Mouse (Mus musculus) C2C12 (cell line): Measurements from ENCODE around the gene Rpl34. TPM values are rescaled to one million over a fixed set of nuclear protein-coding genes. Genes with fewer than 3 reads are reported as not detected.

Experiments used
- H3K27me3 ChIP-seq: one replicate; pipeline ENCODE4 v1.6.1; 2011; ENCODE audit not compliant: control insufficient read depth, insufficient read depth, insufficient read length
- H3K36me3 ChIP-seq: one replicate; pipeline ENCODE4 v1.6.1; 2011; ENCODE audit not compliant: control insufficient read depth, insufficient read depth
- H3K4me3 ChIP-seq: one replicate; pipeline ENCODE4 v1.5.1; 2011; ENCODE audit warnings: mild to moderate bottlenecking, control low read depth; ENCODE audit not compliant: poor library complexity, insufficient read depth, severe bottlenecking
- H3K79me2 ChIP-seq: one replicate; pipeline ENCODE4 v1.6.1; 2011; ENCODE audit not compliant: control insufficient read depth, insufficient read depth
- H3K79me3 ChIP-seq: one replicate; pipeline ENCODE4 v1.6.1; 2011; ENCODE audit warnings: low read depth, control low read depth
- H3ac ChIP-seq: one replicate; pipeline ENCODE3; 2011; ENCODE audit warnings: low read depth; ENCODE audit not compliant: control insufficient read depth, insufficient read length
- CEBPB ChIP-seq: IDR thresholded peaks from one replicate; pipeline ENCODE4 v1.6.1; 2011; ENCODE audit warnings: low read depth, mild to moderate bottlenecking, control low read depth, moderate library complexity
- CTCF ChIP-seq: IDR thresholded peaks from one replicate; pipeline ENCODE4 v1.5.1; 2011; ENCODE audit not compliant: control insufficient read depth, insufficient read depth, insufficient read length
- FOSL1 ChIP-seq: IDR thresholded peaks from one replicate; pipeline ENCODE4 v1.8.0; 2011; ENCODE audit warnings: mild to moderate bottlenecking, low read length; ENCODE audit not compliant: poor library complexity, insufficient read depth, severe bottlenecking
- MAX ChIP-seq: IDR thresholded peaks from one replicate; pipeline ENCODE4 v1.6.1; 2011; ENCODE audit warnings: mild to moderate bottlenecking, control low read depth
- MYOD1 ChIP-seq: IDR thresholded peaks from one replicate; pipeline ENCODE4 v1.6.1; 2011; ENCODE audit warnings: low read depth; ENCODE audit not compliant: control insufficient read depth, insufficient read length
- MYOG ChIP-seq: IDR thresholded peaks from one replicate; pipeline ENCODE4 v1.6.1; 2011; ENCODE audit not compliant: control insufficient read depth, insufficient read length; ENCODE audit errors: extremely low read depth
- USF1 ChIP-seq: IDR thresholded peaks from one replicate; pipeline ENCODE4 v1.6.1; 2011; ENCODE audit warnings: low read depth, mild to moderate bottlenecking, control low read depth, moderate library complexity
- polyA plus RNA-seq: library from polyadenylated mRNA; unstranded; fragments of >200 nt; fragmentation: generic; extraction: Trizol; gene quantifications from one replicate; pipeline ENCODE4 v1.2.1, GENCODE M21; 2012; ENCODE audit warnings: missing spikeins

The Rpl34 gene
- polyA plus RNA-seq, 1 experiment, result 2,364 TPM

- Histone ChIP-seq H3ac (no peak overlapping the region), H3K27me3 (no peaks in the 10 kb centered on the region), H3K36me3 (peaks cover 44% of the 10 kb centered on the region), H3K79me2 (peaks cover 34% of the 10 kb centered on the region), H3K4me3 (no peak overlapping the region), H3K79me3 (peaks cover 25% of the 10 kb centered on the region)
- TF ChIP-seq MAX (no peak), CTCF (no peak), MYOD1 (no peak), USF1 (no peak), CEBPB (no peak), MYOG (no peak), FOSL1 (no peak)
These were observed 3.2 kb downstream of the Rpl34 start for GRCm38 (mm10) chr3:130727036-130727435.

GRCm38 (mm10) chr3:130725718-130726117 is 4.5 kb downstream of the Rpl34 start:
- no peak overlapping the region for H3K4me3 ChIP-seq

GRCm38 (mm10) chr3:130722733-130723478 is 7.3 kb downstream of the Rpl34 start:
- Histone ChIP-seq H3ac (no peak overlapping the region), H3K79me3 (peaks cover 4% of the 10 kb centered on the region), H3K27me3 (no peaks in the 10 kb centered on the region), H3K79me2 (peaks cover 11% of the 10 kb centered on the region), H3K4me3 (no peak overlapping the region), H3K36me3 (peaks cover 30% of the 10 kb centered on the region)
- TF ChIP-seq MAX, result no peak
- no peak for TF ChIP-seq MYOD1

More at GRCm38 (mm10) chr3:130725718-130726117, 4.5 kb downstream of the Rpl34 start:
- Histone ChIP-seq H3K79me2 (peaks cover 34% of the 10 kb centered on the region), H3K27me3 (no peaks in the 10 kb centered on the region), H3ac (no peak overlapping the region), H3K36me3 (peaks cover 44% of the 10 kb centered on the region), H3K79me3 (peaks cover 25% of the 10 kb centered on the region)
- TF ChIP-seq MYOG, result no peak
- no peak for TF ChIP-seq MYOD1
- TF ChIP-seq CEBPB, result no peak
- no peak for TF ChIP-seq FOSL1
- TF ChIP-seq MAX, result no peak
- no peak for TF ChIP-seq USF1
- no peak for TF ChIP-seq CTCF

- Histone ChIP-seq H3ac (no peak overlapping the region), H3K27me3 (no peaks in the 10 kb centered on the region), H3K79me3 (no peaks in the 10 kb centered on the region), H3K4me3 (no peak overlapping the region), H3K79me2 (no peaks in the 10 kb centered on the region), H3K36me3 (peaks cover 3% of the 10 kb centered on the region)
- TF ChIP-seq USF1 (no peak), CEBPB (no peak), FOSL1 (no peak), MYOG (no peak), MYOD1 (no peak), MAX (no peak), CTCF (no peak)
These were observed 10.0 kb downstream of the Rpl34 start for GRCm38 (mm10) chr3:130720225-130720624.

GRCm38 (mm10) chr3:130718871-130719270 is 11.3 kb downstream of the Rpl34 start:
- TF ChIP-seq CEBPB, result no peak
- no peak for TF ChIP-seq MAX
- no peak for TF ChIP-seq CTCF
- no peak for TF ChIP-seq FOSL1
- Histone ChIP-seq H3ac (no peak overlapping the region), H3K4me3 (no peak overlapping the region)

GRCm38 (mm10) chr3:130716555-130716954 is 13.6 kb downstream of the Rpl34 start:
- Histone ChIP-seq H3K27me3 (no peaks in the 10 kb centered on the region), H3K79me3 (no peaks in the 10 kb centered on the region), H3K79me2 (no peaks in the 10 kb centered on the region), H3K4me3 (no peak overlapping the region), H3ac (no peak overlapping the region), H3K36me3 (no peaks in the 10 kb centered on the region)
- TF ChIP-seq CTCF (no peak), USF1 (no peak), MYOD1 (no peak), CEBPB (no peak), FOSL1 (no peak), MYOG (no peak), MAX (no peak)

More at GRCm38 (mm10) chr3:130718871-130719270, 11.3 kb downstream of the Rpl34 start:
- Histone ChIP-seq H3K27me3 (no peaks in the 10 kb centered on the region), H3K79me3 (no peaks in the 10 kb centered on the region), H3K36me3 (no peaks in the 10 kb centered on the region), H3K79me2 (no peaks in the 10 kb centered on the region)
